Mouse (Mus musculus): ENCODE results near the gene Cyp1a2. TPM values are rescaled to one million over a fixed set of nuclear protein-coding genes. Genes with fewer than 3 reads are reported as not detected.

Cyp1a2 gene
- polyA plus RNA-seq, 1 experiment from 2014 or later = not detected

- Histone ChIP-seq H3K27ac (replicated peaks) (no peak overlapping the region), H3K4me1 (no peaks in the 10 kb centered on the region), H3K36me3 (no peaks in the 10 kb centered on the region), H3K27me3 (no peaks in the 10 kb centered on the region), H3K4me3 (no peak overlapping the region), H3K9me3 (no peaks in the 10 kb centered on the region), H3K9ac (replicated peaks) (no peak overlapping the region), H3K4me2 (replicated peaks) (no peak overlapping the region)
- WGBS = 75% methylated on average over 3 of the region's 3 CpGs
- ATAC-seq (replicated peaks) = no peak
Observed at GRCm38 (mm10) chr9:57669566-57669965, 13.9 kb downstream of the Cyp1a2 start.

- no peak for ATAC-seq (replicated peaks)
- Histone ChIP-seq H3K4me2 (replicated peaks) (no peak overlapping the region), H3K9ac (replicated peaks) (no peak overlapping the region), H3K4me3 (no peak overlapping the region), H3K27ac (replicated peaks) (no peak overlapping the region), H3K4me1 (no peaks in the 10 kb centered on the region), H3K27me3 (no peaks in the 10 kb centered on the region), H3K9me3 (no peaks in the 10 kb centered on the region), H3K36me3 (no peaks in the 10 kb centered on the region)
- WGBS = 56% methylated on average over 1 of the region's 1 CpGs
Observed at GRCm38 (mm10) chr9:57668277-57668676, 15.2 kb downstream of the Cyp1a2 start.

GRCm38 (mm10) chr9:57667817-57668216 lies 15.7 kb downstream of the Cyp1a2 start:
- H3K27ac ChIP-seq (replicated peaks) = no peak overlapping the region
- H3K4me2 ChIP-seq (replicated peaks) = no peak overlapping the region
- H3K9me3 ChIP-seq = no peaks in the 10 kb centered on the region
- WGBS = 61% methylated on average over 11 of the region's 11 CpGs
- H3K36me3 ChIP-seq = no peaks in the 10 kb centered on the region
- no peak overlapping the region for H3K9ac ChIP-seq (replicated peaks)
- H3K4me1 ChIP-seq = no peaks in the 10 kb centered on the region
- no peaks in the 10 kb centered on the region for H3K27me3 ChIP-seq
- no peak for ATAC-seq (replicated peaks)
- no peak overlapping the region for H3K4me3 ChIP-seq

GRCm38 (mm10) chr9:57667136-57667535 lies 16.4 kb downstream of the Cyp1a2 start:
- Histone ChIP-seq H3K27ac (replicated peaks) (no peak overlapping the region), H3K27me3 (no peaks in the 10 kb centered on the region), H3K9me3 (no peaks in the 10 kb centered on the region), H3K36me3 (no peaks in the 10 kb centered on the region), H3K4me2 (replicated peaks) (no peak overlapping the region), H3K4me1 (no peaks in the 10 kb centered on the region), H3K9ac (replicated peaks) (no peak overlapping the region), H3K4me3 (no peak overlapping the region)
- WGBS = 78% methylated on average over 3 of the region's 3 CpGs
- ATAC-seq (replicated peaks) = no peak

- Histone ChIP-seq H3K27me3 (no peaks in the 10 kb centered on the region), H3K4me1 (0 out of 2 replicates have a peak, but pooled peaks cover 1% of the 10 kb centered on the region), H3K9ac (replicated peaks) (no peak overlapping the region), H3K4me3 (no peak overlapping the region), H3K4me2 (replicated peaks) (no peak overlapping the region), H3K9me3 (no peaks in the 10 kb centered on the region), H3K27ac (replicated peaks) (no peak overlapping the region), H3K36me3 (no peaks in the 10 kb centered on the region)
- 87% methylated on average over 8 of the region's 8 CpGs for WGBS
- ATAC-seq (replicated peaks) = no peak
Observed at GRCm38 (mm10) chr9:57666536-57666935, 17.0 kb downstream of the Cyp1a2 start.

- WGBS = 70% methylated on average over 7 of the region's 7 CpGs
- no peaks in the 10 kb centered on the region for H3K27me3 ChIP-seq
- no peak overlapping the region for H3K27ac ChIP-seq (replicated peaks)
- no peaks in the 10 kb centered on the region for H3K9me3 ChIP-seq
- 0 out of 2 replicates have a peak, but pooled peaks cover 4% of the 10 kb centered on the region for H3K4me1 ChIP-seq
- no peak overlapping the region for H3K9ac ChIP-seq (replicated peaks)
- no peaks in the 10 kb centered on the region for H3K36me3 ChIP-seq
- no peak for ATAC-seq (replicated peaks)
- H3K4me2 ChIP-seq (replicated peaks) = no peak overlapping the region
- no peak overlapping the region for H3K4me3 ChIP-seq
Observed at GRCm38 (mm10) chr9:57664616-57665015, 18.9 kb downstream of the Cyp1a2 start.

GRCm38 (mm10) chr9:57661552-57661951 lies 22.0 kb downstream of the Cyp1a2 start:
- no peaks in the 10 kb centered on the region for H3K9me3 ChIP-seq
- H3K27ac ChIP-seq (replicated peaks) = no peak overlapping the region
- H3K36me3 ChIP-seq = no peaks in the 10 kb centered on the region
- no peaks in the 10 kb centered on the region for H3K27me3 ChIP-seq
- ATAC-seq (replicated peaks) = no peak
- no peak overlapping the region for H3K4me2 ChIP-seq (replicated peaks)
- H3K4me3 ChIP-seq = no peak overlapping the region
- 46% methylated on average over 3 of the region's 3 CpGs for WGBS
- H3K9ac ChIP-seq (replicated peaks) = no peak overlapping the region
- 0 out of 2 replicates have a peak, but pooled peaks cover 4% of the 10 kb centered on the region for H3K4me1 ChIP-seq

- WGBS = 92% methylated on average over 6 of the region's 6 CpGs
- Histone ChIP-seq H3K27me3 (no peaks in the 10 kb centered on the region), H3K9ac (replicated peaks) (no peak overlapping the region), H3K4me2 (replicated peaks) (no peak overlapping the region), H3K27ac (replicated peaks) (no peak overlapping the region), H3K9me3 (no peaks in the 10 kb centered on the region), H3K4me3 (no peak overlapping the region), H3K36me3 (no peaks in the 10 kb centered on the region), H3K4me1 (peaks cover 11% of the 10 kb centered on the region)
- ATAC-seq (replicated peaks) = no peak
Observed at GRCm38 (mm10) chr9:57660501-57660900, 23.0 kb downstream of the Cyp1a2 start.

- Histone ChIP-seq H3K4me1 (peaks cover 12% of the 10 kb centered on the region), H3K27ac (replicated peaks) (no peak overlapping the region), H3K9me3 (no peaks in the 10 kb centered on the region), H3K4me3 (no peak overlapping the region), H3K36me3 (no peaks in the 10 kb centered on the region), H3K4me2 (replicated peaks) (no peak overlapping the region), H3K27me3 (no peaks in the 10 kb centered on the region), H3K9ac (replicated peaks) (no peak overlapping the region)
- WGBS = 20% methylated on average over 4 of the region's 4 CpGs
- ATAC-seq (replicated peaks) = no peak; the same call in 1 of the 2 replicates
Observed at GRCm38 (mm10) chr9:57659774-57660173, 23.7 kb downstream of the Cyp1a2 start.

GRCm38 (mm10) chr9:57658970-57659369 lies 24.5 kb downstream of the Cyp1a2 start:
- Histone ChIP-seq H3K9me3 (no peaks in the 10 kb centered on the region), H3K36me3 (no peaks in the 10 kb centered on the region), H3K27me3 (no peaks in the 10 kb centered on the region), H3K4me2 (replicated peaks) (no peak overlapping the region), H3K27ac (replicated peaks) (no peak overlapping the region), H3K4me1 (peaks cover 12% of the 10 kb centered on the region), H3K9ac (replicated peaks) (no peak overlapping the region), H3K4me3 (no peak overlapping the region)
- 81% methylated on average over 4 of the region's 4 CpGs for WGBS
- ATAC-seq (replicated peaks) = no peak

GRCm38 (mm10) chr9:57657843-57658242 lies 25.7 kb downstream of the Cyp1a2 start:
- H3K4me1 ChIP-seq = peaks cover 12% of the 10 kb centered on the region
- H3K36me3 ChIP-seq = no peaks in the 10 kb centered on the region
- no peak for ATAC-seq (replicated peaks)
- no peak overlapping the region for H3K4me2 ChIP-seq (replicated peaks)
- H3K9me3 ChIP-seq = no peaks in the 10 kb centered on the region
- no peaks in the 10 kb centered on the region for H3K27me3 ChIP-seq
- H3K27ac ChIP-seq (replicated peaks) = no peak overlapping the region
- H3K4me3 ChIP-seq = no peak overlapping the region
- no peak overlapping the region for H3K9ac ChIP-seq (replicated peaks)
- WGBS = 61% methylated on average over 4 of the region's 4 CpGs

GRCm38 (mm10) chr9:57656631-57657350 lies 26.7 kb downstream of the Cyp1a2 start:
- ATAC-seq (replicated peaks) = no peak
- Histone ChIP-seq H3K36me3 (no peaks in the 10 kb centered on the region), H3K27ac (replicated peaks) (no peak overlapping the region), H3K9ac (replicated peaks) (no peak overlapping the region), H3K4me1 (peaks cover 12% of the 10 kb centered on the region), H3K4me3 (no peak overlapping the region), H3K4me2 (replicated peaks) (no peak overlapping the region), H3K9me3 (no peaks in the 10 kb centered on the region), H3K27me3 (no peaks in the 10 kb centered on the region)
- 87% methylated on average over 19 of the region's 19 CpGs for WGBS

GRCm38 (mm10) chr9:57655749-57656148 lies 27.8 kb downstream of the Cyp1a2 start:
- peak; percentile 84 for ATAC-seq (replicated peaks)
- no peaks in the 10 kb centered on the region for H3K9me3 ChIP-seq
- H3K27me3 ChIP-seq = no peaks in the 10 kb centered on the region
- peak overlapping the region; percentile 15; the same call in 1 of the 2 replicates for H3K4me3 ChIP-seq
- no peaks in the 10 kb centered on the region for H3K36me3 ChIP-seq
- H3K27ac ChIP-seq (replicated peaks) = no peak overlapping the region
- WGBS = 1% methylated on average over 11 of the region's 11 CpGs
- peak overlapping the region; percentile 48 for H3K9ac ChIP-seq (replicated peaks)
- H3K4me1 ChIP-seq = peaks cover 12% of the 10 kb centered on the region
- peak overlapping the region; percentile 46 for H3K4me2 ChIP-seq (replicated peaks)

Data from forebrain, embryonic 15.5 days (tissue).